Mouse (Mus musculus): ENCODE data around the gene Fermt1.

Gene Fermt1

DNA sequence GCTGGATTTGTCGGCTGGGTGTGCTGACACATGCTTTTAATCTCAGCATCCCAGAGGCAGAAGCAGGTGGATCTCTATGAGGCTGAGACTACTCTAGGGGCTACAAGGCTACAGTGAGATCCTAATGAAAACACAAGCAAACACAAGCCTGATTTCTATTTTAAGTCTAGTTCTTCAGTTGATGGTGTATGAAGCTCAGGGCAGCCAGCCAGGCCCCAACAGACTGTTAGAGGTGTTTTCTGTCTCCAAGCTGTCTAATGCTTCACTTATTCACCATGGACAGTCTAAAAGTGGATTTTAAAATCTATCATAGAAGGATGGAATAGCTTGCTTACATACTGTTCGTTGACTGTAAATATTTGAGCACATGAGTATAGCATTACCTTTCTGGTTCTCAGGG lies 84.2 kb downstream of the Fermt1 start:
- no peak for DNase-seq (ENCODE audit: extremely low spot score)

DNA sequence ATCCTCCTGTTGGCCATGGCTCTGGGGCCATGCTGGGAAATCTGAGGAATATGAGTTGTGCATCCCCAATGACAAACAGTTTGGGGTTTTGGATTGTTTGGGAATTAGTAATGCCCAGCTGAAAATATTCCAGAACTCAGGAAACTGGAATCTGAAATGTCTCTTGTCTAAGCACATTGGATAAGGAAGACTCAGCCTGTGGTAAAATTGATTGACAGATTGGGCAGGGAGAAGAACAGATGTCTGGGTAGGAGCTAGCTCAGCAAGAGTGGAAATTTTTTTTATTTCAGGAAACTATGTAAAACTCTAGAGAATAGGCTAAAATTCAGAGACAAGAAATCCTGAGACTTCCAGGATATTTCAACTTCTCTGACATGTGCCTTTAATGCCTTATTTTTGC lies 85.3 kb downstream of the Fermt1 start:
- DNase-seq (ENCODE audit: extremely low spot score): no peak

DNA sequence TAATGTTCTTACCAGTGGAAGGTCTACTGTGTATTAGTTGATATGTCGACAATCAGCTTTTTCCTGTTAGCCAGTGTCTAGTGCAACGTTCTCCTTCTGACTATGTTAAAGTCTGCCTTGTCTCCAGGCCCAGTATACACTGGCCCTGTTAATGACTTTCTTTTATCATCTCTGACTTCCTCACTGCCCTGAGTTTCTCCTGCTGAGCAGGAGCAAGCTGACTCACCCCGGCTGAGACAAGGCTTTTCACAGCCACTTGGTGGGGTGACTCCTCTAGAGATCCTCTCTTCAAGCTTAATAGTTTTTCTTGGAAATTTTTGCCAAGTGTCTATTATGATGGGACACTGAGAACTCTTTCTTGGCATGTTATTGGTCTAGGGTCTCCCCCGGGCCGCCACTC lies 89.4 kb downstream of the Fermt1 start:
- no peak for DNase-seq (ENCODE audit: extremely low spot score)
